Mouse (Mus musculus) liver (tissue): ENCODE data around the gene L3mbtl1.

Source experiments
- DNase-seq: peaks from one replicate; pipeline ENCODE4 v3.0.0-alpha.2; 2020; ENCODE audit warnings: mixed read lengths

The L3mbtl1 gene

GRCm38 (mm10) chr2:162998528-162999230 is 55.4 kb downstream of the L3mbtl1 start:
- DNase-seq: peak; percentile 60

GRCm38 (mm10) chr2:162999744-163000143 is 56.5 kb downstream of the L3mbtl1 start:
- peak; percentile 37 for DNase-seq

- DNase-seq: no peak
These were observed 57.8 kb downstream of the L3mbtl1 start for GRCm38 (mm10) chr2:163001071-163001470.

GRCm38 (mm10) chr2:163007299-163007698 is 64.0 kb downstream of the L3mbtl1 start:
- DNase-seq: no peak

GRCm38 (mm10) chr2:163016916-163017743 is 73.9 kb downstream of the L3mbtl1 start, which contains the start of gene Ift52:
Gene Ift52 (plus strand): TSS chr2:163017354.
- DNase-seq: peak; percentile 90
